Mouse (Mus musculus): Measurements from ENCODE around the gene Ldb3.

Gene Ldb3

GRCm38 (mm10) chr14:34590017-34590570 is 1.6 kb upstream of the Ldb3 start:
- DNase-seq: no peak

- no peak for DNase-seq
Observed at GRCm38 (mm10) chr14:34589185-34589713, 767 bp upstream of the Ldb3 start.

GRCm38 (mm10) chr14:34588005-34588404 is 477 bp downstream of the Ldb3 start:
- DNase-seq: no peak

GRCm38 (mm10) chr14:34586871-34587270 is 1.6 kb downstream of the Ldb3 start:
- DNase-seq: no peak

DNA sequence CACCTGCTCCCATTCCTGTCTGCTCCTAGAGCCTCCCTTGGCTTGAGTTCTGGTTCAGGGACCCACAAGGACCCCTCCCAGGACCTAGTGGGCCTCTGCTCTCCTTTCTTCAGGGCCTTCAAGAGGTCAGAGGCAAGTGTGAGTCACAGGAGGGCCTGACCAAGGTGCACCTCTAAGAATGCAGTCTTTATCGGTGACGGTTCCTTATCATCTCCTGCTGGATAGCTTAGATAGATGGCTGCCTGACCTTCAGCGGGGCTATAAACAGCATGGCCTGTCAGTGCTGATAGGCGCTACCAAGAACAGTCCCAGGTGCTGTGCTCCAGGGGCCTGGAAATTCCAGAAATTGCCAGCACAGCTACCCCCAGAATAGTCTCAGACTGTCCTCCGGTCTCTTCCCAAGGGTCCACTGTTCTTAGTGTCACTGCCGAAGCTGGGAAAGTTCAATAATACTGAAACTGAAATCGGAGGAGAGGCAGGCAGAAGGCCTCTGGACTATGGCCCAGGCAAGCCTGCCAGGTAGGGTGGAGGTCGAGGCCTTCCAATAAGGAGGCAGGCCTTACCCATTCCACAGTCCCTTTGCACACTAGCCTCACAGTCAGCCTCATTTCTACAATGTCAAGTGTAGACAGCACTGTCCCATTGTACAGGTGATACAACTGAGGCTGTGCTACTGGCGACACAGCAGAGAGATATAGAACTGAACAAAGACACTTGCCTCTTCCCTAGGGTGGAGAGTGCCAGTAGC is 3.0 kb downstream of the Ldb3 start:
- peak; percentile 12 for DNase-seq

- no peak for DNase-seq
Observed at GRCm38 (mm10) chr14:34582740-34583427, 5.6 kb downstream of the Ldb3 start.

- no peak for DNase-seq
Observed at GRCm38 (mm10) chr14:34576858-34577257, 11.6 kb downstream of the Ldb3 start.

DNA sequence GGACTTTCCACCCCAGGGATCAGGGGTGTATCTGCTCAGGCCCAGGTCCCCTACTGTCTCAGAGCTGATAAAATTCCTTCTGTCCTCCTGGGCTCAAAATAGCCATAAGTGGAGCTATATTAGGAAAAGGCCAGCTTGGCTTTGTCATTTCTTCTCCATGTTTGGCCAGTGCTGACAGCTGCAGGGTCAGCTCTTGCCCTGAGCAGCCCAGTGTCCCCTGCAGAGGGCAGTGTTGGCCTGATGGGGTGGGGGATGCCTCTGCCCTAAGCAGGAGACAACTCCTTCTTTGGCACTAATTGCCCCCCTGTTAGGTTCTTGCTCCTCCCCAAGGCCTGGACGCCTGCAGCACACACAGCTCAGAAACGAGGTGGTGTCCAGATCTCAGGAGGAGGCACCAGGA is 14.4 kb downstream of the Ldb3 start:
- peak; percentile 19 for DNase-seq

DNA sequence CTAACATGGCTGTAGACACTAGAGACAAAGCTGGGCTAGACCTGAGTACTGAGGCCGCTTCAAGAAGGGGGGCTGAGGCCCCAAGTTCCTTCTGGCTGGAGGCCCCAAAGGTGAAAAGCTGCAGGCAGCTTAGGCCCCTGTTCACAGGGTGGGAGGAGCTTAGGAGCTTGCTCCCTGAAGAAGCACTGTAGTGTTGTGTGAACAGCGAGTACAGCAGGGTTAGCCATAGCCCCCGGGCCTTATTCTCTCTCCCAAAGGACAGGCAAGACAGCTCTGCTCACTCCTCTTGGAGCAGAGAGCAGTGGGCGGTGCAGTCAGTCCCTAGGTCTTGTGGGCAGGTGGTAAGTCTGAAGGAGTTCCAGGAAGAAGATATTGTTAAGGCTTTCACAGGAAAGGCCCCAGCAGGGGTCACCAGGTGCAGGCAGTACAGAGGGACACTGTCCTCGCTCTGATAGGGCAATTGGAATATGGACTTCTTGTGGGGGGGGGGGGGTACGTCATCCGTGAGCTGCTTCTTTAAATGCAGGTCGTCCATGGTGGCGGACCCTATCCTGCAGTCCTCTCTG is 15.1 kb downstream of the Ldb3 start:
- no peak for DNase-seq

DNA sequence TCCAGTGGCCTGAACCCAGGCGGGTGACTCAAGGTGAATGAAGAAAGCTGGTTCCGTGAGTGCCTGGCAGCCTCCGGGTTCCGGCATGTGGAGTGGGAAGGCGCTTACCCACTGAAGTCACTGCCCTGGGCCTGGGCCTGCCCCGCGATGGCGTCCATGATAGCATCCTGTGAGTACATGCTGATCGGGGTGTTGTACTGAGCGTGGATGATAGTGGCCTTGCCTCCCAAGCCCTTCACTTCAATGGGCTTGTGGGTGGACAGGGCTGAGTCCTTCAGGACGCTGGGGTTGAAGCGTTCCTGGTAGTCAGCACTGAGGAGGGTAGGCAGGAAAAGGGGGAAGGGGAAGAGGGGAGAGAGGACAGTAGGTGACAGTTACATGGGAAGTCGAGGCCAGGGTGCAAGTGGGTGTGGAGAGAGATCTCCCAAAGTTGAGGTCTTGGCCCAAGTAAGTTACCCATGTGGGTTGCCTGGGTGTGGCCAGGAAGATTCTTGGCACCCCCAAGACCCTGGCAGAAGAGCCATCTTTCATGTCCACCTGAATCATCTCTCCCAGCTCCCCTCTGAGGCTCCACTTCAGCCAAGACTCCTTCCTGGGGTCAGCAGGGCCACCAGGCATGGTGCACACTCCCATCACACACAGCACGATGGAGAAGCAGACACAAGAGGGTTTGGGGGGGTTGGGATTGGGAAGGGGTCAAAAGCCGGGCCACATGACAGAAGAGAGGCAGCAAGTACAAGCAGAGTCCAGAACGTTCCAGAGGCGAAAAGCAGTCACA is 16.7 kb downstream of the Ldb3 start:
- DNase-seq: no peak

DNA sequence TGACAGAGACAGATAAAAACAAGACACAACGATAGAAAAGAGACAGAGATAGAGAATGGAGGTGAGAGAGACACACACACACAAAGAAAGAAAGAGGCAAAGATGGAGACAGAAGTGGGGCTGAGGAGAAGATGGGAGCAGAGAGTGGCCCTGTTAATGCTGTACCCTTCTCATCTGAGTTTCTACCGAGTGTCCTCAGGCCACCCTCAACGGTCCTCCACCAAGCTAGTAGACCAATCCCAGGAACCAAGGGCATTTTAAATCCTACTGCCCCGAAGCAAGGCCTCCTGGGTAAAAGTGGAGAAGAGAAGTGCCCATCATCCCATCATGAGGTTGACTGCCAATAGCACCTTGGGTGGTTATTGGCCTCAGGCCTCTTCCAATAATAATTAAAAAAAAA is 17.6 kb downstream of the Ldb3 start:
- DNase-seq: no peak

- peak; percentile 79 for DNase-seq
Observed at GRCm38 (mm10) chr14:34570294-34570693, 18.2 kb downstream of the Ldb3 start.

DNA sequence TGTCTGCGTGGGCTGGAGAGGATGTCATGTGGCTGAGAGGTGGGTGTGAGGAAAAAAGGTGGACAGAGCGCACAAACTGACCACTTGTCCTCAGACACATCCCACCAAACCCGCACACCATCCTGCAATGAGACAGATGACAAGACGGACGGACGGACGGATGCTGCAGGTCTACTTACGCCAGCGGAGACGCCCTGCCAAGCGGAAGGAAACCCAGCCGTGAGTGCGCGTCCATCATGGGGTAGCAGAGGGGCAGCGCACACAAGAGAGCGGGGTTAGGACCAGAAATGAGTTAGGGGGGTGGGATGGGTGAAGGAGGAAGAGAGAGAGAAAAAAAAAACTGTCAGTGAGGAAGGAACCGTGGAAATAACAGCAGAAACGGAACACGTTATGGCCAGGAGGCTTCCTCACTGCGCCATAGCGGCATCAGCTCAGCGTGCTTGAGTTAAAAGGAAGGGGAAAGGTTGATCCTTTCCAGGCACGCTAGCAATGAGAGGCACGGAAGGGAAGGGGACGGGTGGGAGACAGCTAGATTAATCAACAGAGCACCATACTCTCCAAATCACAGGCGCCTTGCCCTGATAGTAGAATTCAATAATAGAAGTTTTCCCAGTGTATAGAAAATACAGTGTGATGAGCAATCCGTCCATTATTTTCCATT is 18.8 kb downstream of the Ldb3 start:
- no peak for DNase-seq

DNA sequence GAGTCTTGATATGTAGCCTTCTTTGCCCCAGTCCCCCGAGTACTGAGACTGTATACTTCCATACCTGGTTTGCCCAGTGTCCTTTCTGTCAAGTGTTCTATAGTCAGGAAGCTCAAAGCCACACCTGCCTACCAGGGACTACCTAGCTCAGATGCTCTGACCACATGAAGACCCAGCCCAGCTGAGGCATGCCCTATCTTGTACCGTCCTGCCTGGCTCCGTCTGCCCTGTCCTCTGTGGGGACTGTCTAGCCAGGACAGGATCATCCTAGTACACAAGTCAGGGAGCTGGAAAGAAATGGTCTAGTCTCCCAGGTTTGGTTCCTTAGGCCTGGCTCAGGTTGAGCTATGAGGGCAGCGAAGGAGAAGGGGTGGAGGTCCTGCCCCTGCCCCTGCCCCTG is 19.9 kb downstream of the Ldb3 start:
- no peak for DNase-seq

DNA sequence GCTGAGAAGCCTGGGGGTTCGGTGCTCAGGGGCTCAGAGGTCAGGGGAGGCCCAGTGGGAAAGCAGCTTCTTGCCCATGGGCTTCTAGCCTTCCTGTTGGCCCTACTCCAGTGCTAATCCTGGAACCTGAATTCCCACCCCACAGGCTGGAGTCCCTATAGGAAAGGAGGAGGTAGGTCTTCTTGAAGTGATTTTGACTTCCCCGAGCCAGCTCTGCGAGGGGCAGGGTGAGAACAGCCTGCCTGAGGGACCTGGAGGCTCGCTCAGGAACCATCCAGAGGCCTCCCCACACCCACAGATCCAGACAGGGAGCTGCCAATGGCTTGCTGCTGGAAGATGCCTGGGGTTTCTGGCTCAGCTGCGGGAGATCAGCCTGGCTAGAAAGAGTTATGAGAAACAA is 20.8 kb downstream of the Ldb3 start:
- no peak for DNase-seq

DNA sequence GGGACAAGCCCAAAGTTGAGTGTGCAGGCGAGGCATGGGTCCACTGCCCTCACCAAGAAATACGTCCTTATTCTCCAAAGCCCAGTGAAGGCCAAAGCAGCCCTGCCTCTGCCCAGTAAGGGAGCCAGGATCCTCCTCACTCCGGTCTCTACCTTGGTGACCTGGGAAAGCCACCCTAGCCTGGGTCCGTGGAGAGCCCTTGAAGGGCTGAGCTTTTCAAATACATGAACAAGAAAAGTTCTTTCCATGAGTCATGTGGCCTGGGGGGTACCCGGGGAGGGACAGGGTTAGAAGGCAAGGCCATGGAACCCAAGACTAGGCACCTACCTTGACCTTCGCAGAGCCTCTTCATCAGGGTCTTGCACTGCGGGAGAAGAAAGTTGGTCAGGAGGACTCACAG is 22.0 kb downstream of the Ldb3 start:
- no peak for DNase-seq

DNA sequence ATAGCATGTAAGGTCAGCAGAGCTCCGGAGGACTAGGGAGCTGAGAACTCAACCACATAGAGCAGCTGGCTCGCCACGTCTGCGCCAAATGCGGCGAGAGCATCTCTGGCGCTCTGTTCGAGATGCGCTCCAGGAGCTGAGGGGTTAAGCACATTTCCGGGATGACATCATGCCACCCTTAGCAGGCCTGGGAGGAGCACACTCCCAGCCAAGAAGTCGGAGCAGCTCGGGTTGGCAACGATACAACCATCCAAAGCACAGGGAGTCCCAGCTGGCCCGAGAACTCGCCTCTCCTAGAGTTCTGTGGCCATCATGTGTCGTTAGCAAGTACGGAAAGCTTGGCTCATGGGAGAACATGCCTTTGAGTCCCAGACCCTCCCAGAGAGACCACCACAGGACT is 22.8 kb downstream of the Ldb3 start:
- no peak for DNase-seq

- DNase-seq: no peak
Observed at GRCm38 (mm10) chr14:34564646-34565045, 23.8 kb downstream of the Ldb3 start.

DNA sequence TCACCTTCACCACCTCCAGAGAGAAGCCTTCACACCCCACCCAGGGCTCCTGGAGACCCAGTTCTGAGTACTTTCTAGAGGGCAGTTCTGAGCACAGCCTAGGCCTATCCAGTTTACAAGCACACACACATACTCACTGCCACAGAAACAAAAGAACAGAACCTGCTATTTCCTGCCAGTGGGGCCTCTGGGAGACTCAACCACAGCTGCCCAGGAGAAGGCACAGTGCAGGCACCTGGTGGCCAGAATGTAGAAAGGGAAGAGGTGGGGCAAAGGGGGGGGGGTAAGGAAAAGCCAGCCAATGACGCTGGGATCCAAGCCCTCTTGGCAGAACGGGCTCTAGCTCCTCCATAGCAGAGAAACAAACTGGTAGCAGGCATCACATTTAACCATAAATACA is 26.1 kb downstream of the Ldb3 start:
- no peak for DNase-seq

- no peak for DNase-seq
Observed at GRCm38 (mm10) chr14:34561647-34562046, 26.8 kb downstream of the Ldb3 start.

- DNase-seq: no peak
Observed at GRCm38 (mm10) chr14:34558947-34559346, 29.5 kb downstream of the Ldb3 start.

DNA sequence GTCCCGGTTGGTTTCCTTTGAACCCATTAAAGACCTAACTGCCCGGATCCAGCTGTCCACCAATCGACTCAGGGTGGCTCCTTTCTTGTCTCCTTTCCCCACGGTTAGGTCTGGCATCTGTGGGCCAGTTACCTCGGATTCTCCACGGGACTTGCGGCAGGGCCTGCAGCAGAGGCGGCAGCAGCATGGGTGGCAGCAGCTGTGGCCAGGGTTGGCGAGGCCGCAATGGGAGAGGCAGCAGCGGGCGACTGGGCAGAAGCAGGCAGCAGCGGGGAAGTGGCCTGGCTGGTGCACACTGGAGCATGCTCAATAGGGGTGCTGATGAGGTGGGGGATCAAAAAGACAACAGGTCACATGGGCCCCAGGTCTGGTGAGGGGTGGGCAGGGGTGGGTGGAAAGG is 33.3 kb downstream of the Ldb3 start:
- no peak for DNase-seq

Data from liver (tissue).